Mouse (Mus musculus): Measurements from ENCODE around the gene Olfr584. TPM values are rescaled to one million over a fixed set of nuclear protein-coding genes. Genes with fewer than 3 reads are reported as not detected.

The Olfr584 gene
- not detected in 2 replicates for polyA plus RNA-seq (2015; fragmentation: Nextera tagmentation; extraction: Ambion mirVana)

GRCm38 (mm10) chr7:103081585-103081984 lies at the start of gene Olfr584:
Gene Olfr584, plus strand, starts transcription at chr7:103081885.

GRCm38 (mm10) chr7:103037724-103038123 lies 44.0 kb upstream of the Olfr584 start, which contains the start of gene Olfr582:
Gene Olfr582, plus strand, starts transcription at chr7:103038024.

GRCm38 (mm10) chr7:103051000-103051399 lies 30.7 kb upstream of the Olfr584 start, which contains the start of gene Olfr583:
Gene Olfr583, plus strand, starts transcription at chr7:103051300.

GRCm38 (mm10) chr7:103097420-103097819 lies 15.7 kb downstream of the Olfr584 start, which contains the start of gene Olfr585:
Gene Olfr585, plus strand, starts transcription at chr7:103097720.

GRCm38 (mm10) chr7:103125538-103125937 lies 43.9 kb downstream of the Olfr584 start, which contains the start of gene Olfr586:
Gene Olfr586, minus strand, starts transcription at chr7:103125638.

Other genes with a start within 250 kb of the Olfr584 start
- not detected in 2 replicates for gene Olfr566, start 223.1 kb upstream of the Olfr584 start, polyA plus RNA-seq (2015; fragmentation: Nextera tagmentation; extraction: Ambion mirVana)
- gene Olfr568, start 204.8 kb upstream of the Olfr584 start, polyA plus RNA-seq (2015; fragmentation: Nextera tagmentation; extraction: Ambion mirVana) = not detected in 2 replicates
- not detected in 2 replicates for gene Olfr569, start 191.0 kb upstream of the Olfr584 start, polyA plus RNA-seq (2015; fragmentation: Nextera tagmentation; extraction: Ambion mirVana)
- not detected in 2 replicates for gene Olfr570, start 187.3 kb upstream of the Olfr584 start, polyA plus RNA-seq (2015; fragmentation: Nextera tagmentation; extraction: Ambion mirVana)
- not detected in 2 replicates for gene Olfr571, start 164.3 kb upstream of the Olfr584 start, polyA plus RNA-seq (2015; fragmentation: Nextera tagmentation; extraction: Ambion mirVana)
- gene Olfr572, start 157.5 kb upstream of the Olfr584 start, polyA plus RNA-seq (2015; fragmentation: Nextera tagmentation; extraction: Ambion mirVana) = not detected in 2 replicates
- gene Olfr573-ps1, start 139.3 kb upstream of the Olfr584 start, polyA plus RNA-seq (2015; fragmentation: Nextera tagmentation; extraction: Ambion mirVana) = not detected in 2 replicates
- gene Olfr574, start 133.4 kb upstream of the Olfr584 start, polyA plus RNA-seq (2015; fragmentation: Nextera tagmentation; extraction: Ambion mirVana) = not detected in 2 replicates
- not detected in 2 replicates for gene Olfr575, start 123.1 kb upstream of the Olfr584 start, polyA plus RNA-seq (2015; fragmentation: Nextera tagmentation; extraction: Ambion mirVana)
- gene Olfr576, start 119.2 kb upstream of the Olfr584 start, polyA plus RNA-seq (2015; fragmentation: Nextera tagmentation; extraction: Ambion mirVana) = not detected in 2 replicates
- not detected in 2 replicates for gene Olfr577, start 105.9 kb upstream of the Olfr584 start, polyA plus RNA-seq (2015; fragmentation: Nextera tagmentation; extraction: Ambion mirVana)
- gene Olfr578, start 92.6 kb upstream of the Olfr584 start, polyA plus RNA-seq (2015; fragmentation: Nextera tagmentation; extraction: Ambion mirVana) = not detected in 2 replicates
- gene Olfr582, start 43.9 kb upstream of the Olfr584 start, polyA plus RNA-seq (2015; fragmentation: Nextera tagmentation; extraction: Ambion mirVana) = not detected in 2 replicates
- gene Olfr583, start 30.6 kb upstream of the Olfr584 start, polyA plus RNA-seq (2015; fragmentation: Nextera tagmentation; extraction: Ambion mirVana) = not detected in 2 replicates
- not detected in 2 replicates for gene Olfr585, start 15.8 kb downstream of the Olfr584 start, polyA plus RNA-seq (2015; fragmentation: Nextera tagmentation; extraction: Ambion mirVana)
- gene Olfr586, start 43.8 kb downstream of the Olfr584 start, polyA plus RNA-seq (2015; fragmentation: Nextera tagmentation; extraction: Ambion mirVana) = not detected in 2 replicates
- gene Olfr588-ps1, start 59.0 kb downstream of the Olfr584 start, polyA plus RNA-seq (2015; fragmentation: Nextera tagmentation; extraction: Ambion mirVana) = not detected in 2 replicates
- gene Olfr589, start 74.5 kb downstream of the Olfr584 start, polyA plus RNA-seq (2015; fragmentation: Nextera tagmentation; extraction: Ambion mirVana) = not detected in 2 replicates
- gene Olfr591, start 96.5 kb downstream of the Olfr584 start, polyA plus RNA-seq (2015; fragmentation: Nextera tagmentation; extraction: Ambion mirVana) = not detected in 2 replicates
- gene Olfr592, start 102.9 kb downstream of the Olfr584 start, polyA plus RNA-seq (2015; fragmentation: Nextera tagmentation; extraction: Ambion mirVana) = not detected in 2 replicates
- not detected in 2 replicates for gene Olfr593, start 130.0 kb downstream of the Olfr584 start, polyA plus RNA-seq (2015; fragmentation: Nextera tagmentation; extraction: Ambion mirVana)
- gene Olfr594, start 135.1 kb downstream of the Olfr584 start, polyA plus RNA-seq (2015; fragmentation: Nextera tagmentation; extraction: Ambion mirVana) = not detected in 2 replicates
- not detected in 2 replicates for gene Usp17ld, start 170.6 kb downstream of the Olfr584 start, polyA plus RNA-seq (2015; fragmentation: Nextera tagmentation; extraction: Ambion mirVana)
- gene Olfr596, start 223.8 kb downstream of the Olfr584 start, polyA plus RNA-seq (2015; fragmentation: Nextera tagmentation; extraction: Ambion mirVana) = not detected in 2 replicates
- not detected in 2 replicates for gene Olfr597, start 234.4 kb downstream of the Olfr584 start, polyA plus RNA-seq (2015; fragmentation: Nextera tagmentation; extraction: Ambion mirVana)
- not detected in 2 replicates for gene Olfr598, start 241.7 kb downstream of the Olfr584 start, polyA plus RNA-seq (2015; fragmentation: Nextera tagmentation; extraction: Ambion mirVana)